Mouse (Mus musculus): ENCODE measurements at regions not wholly inside any gene's neighbourhood (a gene's known extent, or its start where the extent isn't known, plus 50 kb on each side); places are given as distances from the start of the nearest gene placed in this dataset.

DNA sequence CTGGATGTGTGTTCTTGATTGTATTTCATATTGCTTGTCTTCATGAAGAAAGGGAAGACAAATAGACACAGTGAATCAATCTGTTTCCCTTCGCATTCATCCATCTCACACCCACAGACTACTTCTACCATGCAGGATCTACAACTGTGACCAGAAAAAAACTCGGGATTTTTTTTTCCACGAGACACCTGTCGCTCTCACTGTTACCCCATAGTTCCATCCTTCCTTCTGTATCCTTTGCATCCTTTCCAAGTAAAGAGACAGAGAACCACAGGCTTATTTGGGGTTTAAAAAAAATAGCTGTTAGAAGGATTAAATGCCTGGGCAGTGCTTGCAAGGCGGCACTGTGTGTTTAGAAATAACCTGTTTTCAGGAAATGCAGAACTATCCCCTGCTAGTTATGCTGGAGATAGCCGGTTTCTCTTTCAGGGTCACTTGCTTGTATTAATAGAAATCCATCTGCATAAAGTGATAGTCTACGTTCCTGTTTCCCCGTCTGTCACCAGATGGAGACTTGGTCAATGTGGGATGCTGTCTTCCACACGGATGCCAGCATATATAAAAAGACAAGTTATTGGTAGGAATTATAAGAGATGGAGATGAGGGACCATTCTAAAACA lies 144.2 kb upstream of the Stmnd1 start:
- H3K27me3 ChIP-seq (ENCODE audit: insufficient read depth, low read length), result no peaks in the 10 kb centered on the region
- no peaks in the 10 kb centered on the region for H3K36me3 ChIP-seq (ENCODE audit: insufficient read depth, low read length)
- no peak overlapping the region for H3K4me2 ChIP-seq (ENCODE audit: low read depth, low read length)
- no peak overlapping the region for H3K4me3 ChIP-seq (ENCODE audit: low read length)
- H3K4me1 ChIP-seq (ENCODE audit: insufficient read depth, low read length), result no peaks in the 10 kb centered on the region
- no peak overlapping the region for H3K27ac ChIP-seq
- H3K9me3 ChIP-seq (ENCODE audit: low read length), result no peaks in the 10 kb centered on the region
- TF ChIP-seq CTCF (IDR thresholded peaks at IDR 0.05; ENCODE audit: low read depth), result no peak
- ATAC-seq, result no peak
- no peak for DNase-seq (ENCODE audit: low spot score)
- 87% methylated on average over 9 of the region's 9 CpGs for WGBS
- no peak overlapping the region for H3K9ac ChIP-seq (replicated peaks; ENCODE audit: low read length)

DNA sequence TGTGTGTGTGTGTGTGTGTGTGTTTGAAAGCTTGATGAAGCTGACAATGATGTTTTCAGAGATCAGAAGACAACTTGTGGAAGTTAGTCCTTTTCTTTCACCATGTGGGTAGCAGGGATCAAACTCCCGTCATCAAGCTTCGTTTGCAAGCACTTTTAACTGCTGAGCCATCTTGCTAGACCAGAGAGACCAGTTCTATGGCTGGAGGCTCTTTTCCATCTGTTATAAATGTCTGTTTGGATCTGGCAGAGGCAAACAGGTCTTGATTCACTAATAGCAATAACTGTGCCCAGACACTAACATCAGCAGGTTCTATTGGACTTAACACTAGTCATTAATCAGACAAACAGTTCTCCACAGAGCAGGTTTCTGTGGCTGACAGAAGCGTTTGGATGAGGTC lies 150.1 kb upstream of the Stmnd1 start:
- DNase-seq (ENCODE audit: low spot score) (peak; percentile 3), ATAC-seq (no peak)
- Histone ChIP-seq H3K4me1 (ENCODE audit: insufficient read depth, low read length) (no peaks in the 10 kb centered on the region), H3K4me2 (ENCODE audit: low read depth, low read length) (no peak overlapping the region), H3K27ac (no peak overlapping the region), H3K9ac (replicated peaks; ENCODE audit: low read length) (no peak overlapping the region), H3K27me3 (ENCODE audit: insufficient read depth, low read length) (no peaks in the 10 kb centered on the region), H3K4me3 (ENCODE audit: low read length) (no peak overlapping the region), H3K36me3 (ENCODE audit: insufficient read depth, low read length) (no peaks in the 10 kb centered on the region), H3K9me3 (ENCODE audit: low read length) (no peaks in the 10 kb centered on the region)
- 63% methylated on average over 3 of the region's 3 CpGs for WGBS
- no peak for TF ChIP-seq CTCF (IDR thresholded peaks at IDR 0.05; ENCODE audit: low read depth)

DNA sequence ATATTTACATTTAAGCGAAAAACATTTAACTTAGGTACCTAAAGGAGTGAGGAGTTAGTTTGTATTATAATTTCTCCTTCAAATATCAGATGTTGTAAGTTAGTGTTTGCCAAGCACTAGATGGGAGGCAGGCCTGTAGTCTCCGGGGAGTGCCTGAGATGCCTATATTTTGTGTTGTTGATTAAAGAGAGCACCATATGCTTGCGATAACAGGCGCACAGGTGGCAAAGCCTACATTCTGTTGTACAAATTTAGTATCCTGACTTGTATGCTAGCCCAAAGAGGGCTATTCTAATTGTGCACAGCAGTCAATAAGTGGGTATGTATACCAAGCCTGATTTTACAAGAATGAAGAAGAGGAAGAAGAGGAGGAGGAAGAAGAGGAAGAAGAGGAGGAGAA lies 151.8 kb upstream of the Atxn1 start:
- Histone ChIP-seq H3K36me3 (ENCODE audit: insufficient read depth, low read length) (no peaks in the 10 kb centered on the region), H3K4me1 (ENCODE audit: insufficient read depth, low read length) (no peaks in the 10 kb centered on the region), H3K27ac (no peak overlapping the region), H3K27me3 (ENCODE audit: insufficient read depth, low read length) (no peaks in the 10 kb centered on the region), H3K4me2 (ENCODE audit: low read depth, low read length) (no peak overlapping the region), H3K9me3 (ENCODE audit: low read length) (no peaks in the 10 kb centered on the region), H3K4me3 (ENCODE audit: low read length) (no peak overlapping the region), H3K9ac (replicated peaks; ENCODE audit: low read length) (no peak overlapping the region)
- no peak for TF ChIP-seq CTCF (IDR thresholded peaks at IDR 0.05; ENCODE audit: low read depth)
- WGBS, result 86% methylated on average over 4 of the region's 4 CpGs
- ATAC-seq, result no peak
- no peak for DNase-seq (ENCODE audit: low spot score)

DNA sequence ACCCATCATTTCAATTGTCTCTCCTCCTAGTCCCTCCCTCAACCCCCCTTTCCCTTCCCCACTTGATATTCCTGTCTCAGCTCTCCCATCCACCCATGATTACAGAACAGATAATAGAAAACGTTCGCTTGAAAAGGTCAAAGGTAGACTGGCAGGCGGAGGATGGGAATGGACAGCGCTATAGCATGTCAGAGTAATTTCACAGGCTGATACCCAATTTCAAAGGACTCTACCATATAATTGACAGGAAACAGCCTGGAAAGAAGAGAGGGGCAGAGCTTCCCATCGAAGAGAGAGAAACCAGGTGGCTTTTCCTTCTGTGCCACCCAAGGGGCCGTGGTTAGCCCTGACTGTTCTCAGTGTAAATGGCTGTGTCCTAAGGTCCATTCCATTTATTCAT lies 140.2 kb upstream of the Atxn1 start:
- 31% methylated on average over 6 of the region's 6 CpGs for WGBS
- Histone ChIP-seq H3K9me3 (ENCODE audit: low read length) (no peaks in the 10 kb centered on the region), H3K27me3 (ENCODE audit: insufficient read depth, low read length) (no peaks in the 10 kb centered on the region), H3K36me3 (ENCODE audit: insufficient read depth, low read length) (no peaks in the 10 kb centered on the region), H3K4me2 (ENCODE audit: low read depth, low read length) (no peak overlapping the region), H3K9ac (replicated peaks; ENCODE audit: low read length) (no peak overlapping the region), H3K27ac (no peak overlapping the region), H3K4me3 (ENCODE audit: low read length) (no peak overlapping the region), H3K4me1 (ENCODE audit: insufficient read depth, low read length) (no peaks in the 10 kb centered on the region)
- DNase-seq (ENCODE audit: low spot score) (no peak), ATAC-seq (no peak)
- TF ChIP-seq CTCF (IDR thresholded peaks at IDR 0.05; ENCODE audit: low read depth), result no peak

DNA sequence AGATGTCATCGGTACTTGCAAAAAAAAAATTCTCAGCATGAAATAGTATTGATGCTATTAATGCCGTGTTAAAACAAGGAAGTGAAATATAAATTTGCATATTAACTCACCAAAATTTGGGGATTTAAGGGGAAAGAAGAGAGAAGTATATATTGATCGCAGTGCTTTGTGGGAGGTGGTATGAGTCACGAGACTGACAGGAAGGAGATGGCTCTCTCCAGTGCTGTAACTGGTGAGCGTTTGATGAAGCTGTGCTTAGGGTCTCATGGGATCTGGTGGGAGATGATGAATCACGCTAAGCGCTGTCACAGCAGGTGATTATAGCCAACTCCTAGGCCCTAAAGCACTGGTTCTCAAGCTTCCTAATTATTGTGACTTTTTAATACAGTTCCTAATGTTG lies 133.8 kb upstream of the Atxn1 start:
- DNase-seq (ENCODE audit: low spot score) (no peak), ATAC-seq (no peak)
- H3K4me3 ChIP-seq (ENCODE audit: low read length), result no peak overlapping the region
- H3K9me3 ChIP-seq (ENCODE audit: low read length), result no peaks in the 10 kb centered on the region
- H3K36me3 ChIP-seq (ENCODE audit: insufficient read depth, low read length), result no peaks in the 10 kb centered on the region
- 80% methylated on average over 7 of the region's 7 CpGs for WGBS
- no peak overlapping the region for H3K4me2 ChIP-seq (ENCODE audit: low read depth, low read length)
- H3K4me1 ChIP-seq (ENCODE audit: insufficient read depth, low read length), result no peaks in the 10 kb centered on the region
- H3K9ac ChIP-seq (replicated peaks; ENCODE audit: low read length), result no peak overlapping the region
- no peak overlapping the region for H3K27ac ChIP-seq
- no peaks in the 10 kb centered on the region for H3K27me3 ChIP-seq (ENCODE audit: insufficient read depth, low read length)
- TF ChIP-seq CTCF (IDR thresholded peaks at IDR 0.05; ENCODE audit: low read depth), result no peak

DNA sequence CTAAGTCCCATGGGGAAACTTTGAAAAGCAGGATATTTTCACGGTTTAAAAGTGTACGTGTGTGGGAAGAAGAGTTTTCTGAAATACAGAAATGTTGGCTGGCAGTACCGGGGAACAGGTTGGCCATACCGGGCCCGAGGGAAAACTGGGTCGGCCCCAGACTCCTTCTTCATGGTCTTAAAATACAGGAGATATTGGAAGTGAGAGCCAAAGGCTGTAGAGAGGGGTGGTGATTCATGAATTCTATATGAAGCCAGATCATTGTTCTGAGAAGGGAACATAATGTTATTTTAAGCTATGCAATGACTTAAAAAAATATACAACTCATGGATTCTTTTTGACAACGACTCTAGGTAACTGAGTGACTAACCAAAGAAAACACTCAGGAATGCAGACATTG lies 133.3 kb upstream of the Atxn1 start:
- H3K36me3 ChIP-seq (ENCODE audit: insufficient read depth, low read length), result no peaks in the 10 kb centered on the region
- no peak overlapping the region for H3K27ac ChIP-seq
- no peaks in the 10 kb centered on the region for H3K27me3 ChIP-seq (ENCODE audit: insufficient read depth, low read length)
- DNase-seq (ENCODE audit: low spot score) (no peak), ATAC-seq (no peak)
- H3K4me1 ChIP-seq (ENCODE audit: insufficient read depth, low read length), result no peaks in the 10 kb centered on the region
- no peak overlapping the region for H3K9ac ChIP-seq (replicated peaks; ENCODE audit: low read length)
- WGBS, result 73% methylated on average over 7 of the region's 7 CpGs
- no peaks in the 10 kb centered on the region for H3K9me3 ChIP-seq (ENCODE audit: low read length)
- no peak for TF ChIP-seq CTCF (IDR thresholded peaks at IDR 0.05; ENCODE audit: low read depth)
- H3K4me3 ChIP-seq (ENCODE audit: low read length), result no peak overlapping the region
- H3K4me2 ChIP-seq (ENCODE audit: low read depth, low read length), result no peak overlapping the region

DNA sequence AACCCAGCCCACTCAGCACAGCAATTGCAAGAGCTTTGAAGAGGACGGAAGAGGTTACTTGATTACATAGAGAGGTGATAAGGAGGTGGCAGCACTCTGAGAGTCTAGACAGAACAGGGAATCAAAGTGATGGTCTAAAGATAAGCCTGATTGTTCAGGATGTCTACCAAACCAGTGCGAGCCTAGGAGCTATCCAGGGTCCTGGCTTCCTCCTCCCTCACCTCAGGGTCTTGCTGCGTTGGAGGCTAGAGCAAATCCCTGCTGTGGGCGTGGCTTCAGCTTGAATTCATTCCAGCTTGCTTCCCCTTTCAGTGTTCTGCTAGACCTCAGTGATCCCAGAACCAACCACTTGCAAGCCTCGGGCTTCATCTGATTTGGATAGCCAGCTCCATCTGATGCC lies 132.2 kb upstream of the Atxn1 start:
- no peak overlapping the region for H3K4me2 ChIP-seq (ENCODE audit: low read depth, low read length)
- H3K4me3 ChIP-seq (ENCODE audit: low read length), result no peak overlapping the region
- no peak overlapping the region for H3K27ac ChIP-seq
- H3K9me3 ChIP-seq (ENCODE audit: low read length), result no peaks in the 10 kb centered on the region
- ATAC-seq, result no peak
- H3K9ac ChIP-seq (replicated peaks; ENCODE audit: low read length), result no peak overlapping the region
- TF ChIP-seq CTCF (IDR thresholded peaks at IDR 0.05; ENCODE audit: low read depth), result no peak
- 11% methylated on average over 5 of the region's 5 CpGs for WGBS
- no peaks in the 10 kb centered on the region for H3K4me1 ChIP-seq (ENCODE audit: insufficient read depth, low read length)
- DNase-seq (ENCODE audit: low spot score), result peak; percentile 46
- no peaks in the 10 kb centered on the region for H3K27me3 ChIP-seq (ENCODE audit: insufficient read depth, low read length)
- H3K36me3 ChIP-seq (ENCODE audit: insufficient read depth, low read length), result no peaks in the 10 kb centered on the region
